Mouse (Mus musculus) lung, postnatal 0 days (tissue): ENCODE measurements around the gene Pde8b. TPM values are rescaled to one million over a fixed set of nuclear protein-coding genes. Genes with fewer than 3 reads are reported as not detected.

Source experiments
- ATAC-seq: fragments of 200-750 bp; cut with Nextera tagmentation; 2 replicates; pipeline ENCODE4 v1.8.0; 2017; ENCODE audit warnings: moderate library complexity
- DNase-seq: peaks from one replicate; pipeline ENCODE4 v3.0.0-alpha.2; 2016; ENCODE audit warnings: low spot score
- H3K27ac ChIP-seq: fragments of 300-500 bp; sonication (generic); 2 replicates; pipeline ENCODE4 v1.5.1; 2014; ENCODE audit warnings: antibody characterized with exemption, mild to moderate bottlenecking, low read length, mixed read lengths
- H3K27me3 ChIP-seq: fragments of 300-500 bp; sonication (generic); replicated peaks from 2 replicates; pipeline ENCODE4 v1.6.1; 2014; ENCODE audit warnings: low read length, mixed read lengths; ENCODE audit not compliant: insufficient read depth
- H3K36me3 ChIP-seq: fragments of 300-500 bp; sonication (generic); 2 replicates; pipeline ENCODE4 v1.6.1; 2014; ENCODE audit warnings: low read length, mixed read lengths; ENCODE audit not compliant: insufficient read depth
- H3K4me1 ChIP-seq: fragments of 300-500 bp; sonication (generic); 2 replicates; pipeline ENCODE4 v1.6.1; 2014; ENCODE audit warnings: antibody characterized with exemption, low read depth, low read length, mixed read lengths; ENCODE audit not compliant: insufficient read depth
- H3K4me2 ChIP-seq: fragments of 300-500 bp; sonication (generic); replicated peaks from 2 replicates; pipeline ENCODE4 v1.6.1; 2014; ENCODE audit warnings: low read depth, mild to moderate bottlenecking, low read length, moderate library complexity, mixed read lengths
- H3K4me3 ChIP-seq: fragments of 300-500 bp; sonication (generic); 2 replicates; pipeline ENCODE4 v1.5.1; 2014; ENCODE audit warnings: low read depth, low read length
- H3K9ac ChIP-seq: fragments of 300-500 bp; sonication (generic); replicated peaks from 2 replicates; pipeline ENCODE4 v1.6.1; 2014; ENCODE audit warnings: low read depth, mild to moderate bottlenecking
- H3K9me3 ChIP-seq: fragments of 300-500 bp; sonication (generic); 2 replicates; pipeline ENCODE4 v1.6.1; 2016; ENCODE audit warnings: low read length, mixed read lengths
- CTCF ChIP-seq: IDR thresholded peaks from 2 replicates; pipeline ENCODE4 v1.5.1; 2016; ENCODE audit warnings: antibody characterized with exemption, mild to moderate bottlenecking
- EP300 ChIP-seq: IDR thresholded peaks from 2 replicates; pipeline ENCODE4 v1.6.1; 2016; ENCODE audit warnings: antibody characterized with exemption, mild to moderate bottlenecking, control low read depth
- WGBS: fragments of 180-500 bp; shearing (Covaris S2); extraction: QIAGEN DNeasy Blood & Tissue Kit; methylation state at CpG from one replicate; pipeline ENCODE4 v1.1.7; 2014; 5-methylcytosine and 5-hydroxymethylcytosine counted together
- polyA plus RNA-seq: library from polyadenylated mRNA; unstranded; fragments of >200 nt; fragmentation: Nextera tagmentation; extraction: Ambion mirVana; gene quantifications from 2 replicates; pipeline ENCODE4 v1.2.1, GENCODE M21; 2015

The Pde8b gene
- polyA plus RNA-seq, 1 experiment from 2014 or later: 18.1 TPM

DNA sequence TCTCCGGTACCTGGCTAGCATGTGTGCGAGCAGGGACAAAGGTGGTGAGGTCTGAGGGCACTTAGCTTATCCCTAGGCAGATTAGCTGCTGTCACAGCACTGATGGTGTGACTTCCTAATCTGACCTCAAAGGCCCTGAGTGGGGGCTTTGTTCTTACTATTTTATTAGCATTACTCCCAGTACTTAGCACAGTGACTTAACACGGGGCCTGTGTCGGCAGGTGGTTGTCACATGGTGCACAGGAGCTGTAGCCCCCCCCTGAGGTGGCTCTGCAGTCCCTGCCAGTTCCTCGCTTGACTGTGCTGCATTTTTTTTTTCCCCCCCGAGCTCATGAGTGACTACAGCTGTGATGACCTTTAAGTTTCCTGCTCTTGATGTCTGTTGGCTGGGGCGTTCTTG lies 271.1 kb downstream of the Pde8b start:
- H3K36me3 ChIP-seq: no peaks in the 10 kb centered on the region
- no peak overlapping the region for H3K9ac ChIP-seq
- H3K4me2 ChIP-seq: no peak overlapping the region
- no peaks in the 10 kb centered on the region for H3K9me3 ChIP-seq
- TF ChIP-seq CTCF (no peak), EP300 (no peak)
- 42% methylated on average over 7 of the region's 7 CpGs for WGBS
- H3K4me3 ChIP-seq: no peak overlapping the region
- H3K27ac ChIP-seq: no peak overlapping the region
- peaks cover 4% of the 10 kb centered on the region; the same call in 1 of the 2 replicates for H3K4me1 ChIP-seq
- ATAC-seq (no peak), DNase-seq (no peak)
- H3K27me3 ChIP-seq: no peaks in the 10 kb centered on the region

DNA sequence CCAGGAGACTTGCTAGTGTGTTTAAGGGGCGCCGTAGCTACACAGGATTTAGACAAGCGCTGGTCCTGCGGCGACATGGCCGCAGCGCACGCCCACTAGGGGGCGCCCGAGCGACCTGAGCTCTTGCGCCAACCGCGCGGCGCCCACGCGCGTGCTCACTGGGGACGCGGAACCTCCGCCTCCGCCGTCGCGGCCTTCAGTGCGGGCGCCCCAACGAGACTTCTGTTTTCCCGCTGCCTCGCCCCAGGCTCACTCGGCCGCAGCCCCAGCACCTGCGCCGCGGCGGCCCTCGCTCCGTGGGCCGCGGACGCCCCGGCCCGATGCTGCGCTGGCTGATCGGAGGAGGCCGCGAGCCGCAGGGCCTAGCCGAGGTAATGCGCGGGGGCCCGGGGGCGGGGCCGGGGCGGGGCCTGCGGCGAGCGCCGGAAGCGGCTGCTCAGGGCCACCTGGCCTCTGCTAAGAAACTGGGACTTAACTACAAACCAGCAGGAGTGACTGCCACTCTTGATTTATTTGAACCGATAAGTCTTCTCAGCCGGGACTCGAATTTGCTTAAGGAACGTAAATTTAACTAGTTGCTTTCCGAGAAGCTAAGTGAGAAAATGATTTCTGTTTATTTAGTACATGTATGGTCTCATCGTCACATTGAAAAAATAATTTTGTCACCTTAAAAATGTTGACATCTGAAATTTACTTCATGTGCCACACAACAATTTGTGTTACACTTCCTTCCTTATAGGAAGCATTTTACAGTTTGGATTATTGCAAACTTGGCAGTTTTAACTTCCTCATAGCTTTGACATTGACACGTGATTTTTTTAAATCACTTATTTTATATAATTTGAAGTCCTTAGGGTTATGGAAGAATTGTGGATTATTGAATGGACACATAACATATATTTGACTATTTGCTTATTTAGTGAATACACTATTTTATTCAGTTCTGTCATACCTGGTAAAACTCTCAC lies 273.6 kb downstream of the Pde8b start, which contains the start of gene Wdr41:
Gene Wdr41 (plus strand): TSS at position 126 of the 968 bp plus-strand sequence.
- Histone ChIP-seq H3K4me2 (peak within 1 kb of the TSS; percentile 61), H3K4me1 (peaks cover 4% of the 10 kb centered on the region; the same call in 1 of the 2 replicates), H3K9ac (peak within 1 kb of the TSS; percentile 92), H3K9me3 (no peaks in the 10 kb centered on the region), H3K4me3 (peak within 1 kb of the TSS; percentile 76), H3K27me3 (no peaks in the 10 kb centered on the region), H3K36me3 (no peaks in the 10 kb centered on the region), H3K27ac (peak within 1 kb of the TSS; percentile 97)
- TF ChIP-seq EP300 (no peak), CTCF (peak; percentile 96)
- peak; percentile 95 for DNase-seq
- whole genome bisulfite sequencing: 1% methylated on average over 66 of the region's 68 CpGs
- peak; percentile 98 for ATAC-seq

DNA sequence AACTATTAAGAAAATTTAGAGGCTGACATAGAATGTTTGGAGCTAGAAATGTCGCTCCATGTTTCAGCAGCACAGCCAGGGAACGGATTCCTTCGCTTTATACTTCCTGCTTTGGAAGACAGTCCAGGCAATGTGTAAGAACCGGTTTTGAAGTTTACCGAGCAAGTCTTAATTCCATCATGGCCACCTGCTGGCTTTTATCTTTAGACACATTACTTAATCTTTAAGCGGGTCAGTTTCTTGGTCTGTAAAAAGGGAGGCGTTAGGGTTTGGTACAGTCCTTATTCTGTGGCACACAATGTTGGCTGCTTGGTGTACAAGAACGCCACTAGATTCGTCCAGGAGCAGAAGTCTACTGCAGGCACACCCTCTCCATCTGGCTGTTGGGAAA lies 274.3 kb downstream of the Pde8b start:
- TF ChIP-seq EP300: no peak
- no peak for TF ChIP-seq CTCF
- WGBS: 11% methylated on average over 9 of the region's 9 CpGs

More for the DNA sequence above, 274.3 kb downstream of the Pde8b start:
- peaks cover 4% of the 10 kb centered on the region; the same call in 1 of the 2 replicates for H3K4me1 ChIP-seq
- ATAC-seq (peak; percentile 37), DNase-seq (no peak)
- H3K27ac ChIP-seq: peak overlapping the region; percentile 97
- H3K9me3 ChIP-seq: no peaks in the 10 kb centered on the region
- H3K4me2 ChIP-seq: peak overlapping the region; percentile 61
- peak overlapping the region; percentile 76 for H3K4me3 ChIP-seq
- no peaks in the 10 kb centered on the region for H3K27me3 ChIP-seq
- H3K9ac ChIP-seq: peak overlapping the region; percentile 92
- H3K36me3 ChIP-seq: no peaks in the 10 kb centered on the region

Other genes starting within 250 kb of the Pde8b start
- 26.1 and 27.2 TPM in 2 replicates for gene Zbed3, start 73.3 kb upstream of the Pde8b start, polyA plus RNA-seq
- gene Aggf1, start 125.0 kb upstream of the Pde8b start, polyA plus RNA-seq: 24.2 and 25.8 TPM in 2 replicates
- not detected in 2 replicates for gene Crhbp, start 194.6 kb upstream of the Pde8b start, polyA plus RNA-seq
- gene S100z, start 228.4 kb upstream of the Pde8b start, polyA plus RNA-seq: not detected in 2 replicates